Mouse (Mus musculus): ENCODE data around the gene Ntan1.
"Not testable (repeated sequence)": the region's sequence is repeated elsewhere in the genome, so short reads cannot be mapped to it uniquely, and the experiment has no call there.

Gene Ntan1

GRCm38 (mm10) chr16:13818560-13819393 is at the start of gene Ntan1:
TSS of gene Ntan1 (plus strand) at chr16:13818845.
- DNase-seq (ENCODE audit: low spot score in 2 of 2) = peak; percentile 95 to 96

- DNase-seq (ENCODE audit: low spot score in 2 of 2) = not testable (repeated sequence)
Measured at GRCm38 (mm10) chr16:13771603-13772002, 47.0 kb upstream of the Ntan1 start.

- not testable (repeated sequence) for DNase-seq (ENCODE audit: low spot score in 2 of 2)
Measured at GRCm38 (mm10) chr16:13772051-13772450, 46.6 kb upstream of the Ntan1 start.

- DNase-seq (ENCODE audit: low spot score in 2 of 2) = not testable (repeated sequence)
Measured at GRCm38 (mm10) chr16:13774011-13774410, 44.6 kb upstream of the Ntan1 start.

GRCm38 (mm10) chr16:13774651-13775050 is 44.0 kb upstream of the Ntan1 start:
- DNase-seq (ENCODE audit: low spot score in 2 of 2) = not testable (repeated sequence)

- DNase-seq (ENCODE audit: low spot score in 2 of 2) = peak; percentile 87
Measured at GRCm38 (mm10) chr16:13780353-13781036, 38.1 kb upstream of the Ntan1 start, which contains the start of gene Rrn3. TSS of gene Rrn3 (plus strand) at chr16:13780708.

GRCm38 (mm10) chr16:13781216-13781615 is 37.4 kb upstream of the Ntan1 start:
- no peak for DNase-seq (ENCODE audit: low spot score in 2 of 2)

GRCm38 (mm10) chr16:13785932-13786331 is 32.7 kb upstream of the Ntan1 start:
- no peak for DNase-seq (ENCODE audit: low spot score in 2 of 2)

- not testable (repeated sequence) for DNase-seq (ENCODE audit: low spot score in 2 of 2)
Measured at GRCm38 (mm10) chr16:13793441-13793840, 25.2 kb upstream of the Ntan1 start.

GRCm38 (mm10) chr16:13796746-13797175 is 21.9 kb upstream of the Ntan1 start:
- peak; percentile 17 to 37 for DNase-seq (ENCODE audit: low spot score in 2 of 2)

- no peak for DNase-seq (ENCODE audit: low spot score in 2 of 2)
Measured at GRCm38 (mm10) chr16:13801231-13801630, 17.4 kb upstream of the Ntan1 start.

- DNase-seq (ENCODE audit: low spot score in 2 of 2) = no peak
Measured at GRCm38 (mm10) chr16:13804666-13805065, 14.0 kb upstream of the Ntan1 start.

- DNase-seq (ENCODE audit: low spot score in 2 of 2) = no peak
Measured at GRCm38 (mm10) chr16:13807616-13808015, 11.0 kb upstream of the Ntan1 start.

GRCm38 (mm10) chr16:13808410-13808809 is 10.2 kb upstream of the Ntan1 start:
- no peak for DNase-seq (ENCODE audit: low spot score in 2 of 2)

- DNase-seq (ENCODE audit: low spot score in 2 of 2) = no peak
Measured at GRCm38 (mm10) chr16:13812152-13812551, 6.5 kb upstream of the Ntan1 start.

- DNase-seq (ENCODE audit: low spot score in 2 of 2) = no peak
Measured at GRCm38 (mm10) chr16:13813200-13813599, 5.4 kb upstream of the Ntan1 start.

GRCm38 (mm10) chr16:13819394-13819743 is 724 bp downstream of the Ntan1 start:
- DNase-seq (ENCODE audit: low spot score in 2 of 2) = no peak

GRCm38 (mm10) chr16:13819806-13820500 is 1.3 kb downstream of the Ntan1 start:
- no peak for DNase-seq (ENCODE audit: low spot score in 2 of 2)

GRCm38 (mm10) chr16:13820771-13821170 is 2.1 kb downstream of the Ntan1 start:
- DNase-seq (ENCODE audit: low spot score in 2 of 2) = no peak

- no peak for DNase-seq (ENCODE audit: low spot score in 2 of 2)
Measured at GRCm38 (mm10) chr16:13825781-13826490, 7.3 kb downstream of the Ntan1 start.

GRCm38 (mm10) chr16:13826511-13826910 is 7.9 kb downstream of the Ntan1 start:
- no peak for DNase-seq (ENCODE audit: low spot score in 2 of 2)

GRCm38 (mm10) chr16:13830444-13830843 is 11.8 kb downstream of the Ntan1 start:
- DNase-seq (ENCODE audit: low spot score in 2 of 2) = no peak
